Mouse (Mus musculus): Measurements from ENCODE around the gene Gpatch11.

Gene Gpatch11

DNA sequence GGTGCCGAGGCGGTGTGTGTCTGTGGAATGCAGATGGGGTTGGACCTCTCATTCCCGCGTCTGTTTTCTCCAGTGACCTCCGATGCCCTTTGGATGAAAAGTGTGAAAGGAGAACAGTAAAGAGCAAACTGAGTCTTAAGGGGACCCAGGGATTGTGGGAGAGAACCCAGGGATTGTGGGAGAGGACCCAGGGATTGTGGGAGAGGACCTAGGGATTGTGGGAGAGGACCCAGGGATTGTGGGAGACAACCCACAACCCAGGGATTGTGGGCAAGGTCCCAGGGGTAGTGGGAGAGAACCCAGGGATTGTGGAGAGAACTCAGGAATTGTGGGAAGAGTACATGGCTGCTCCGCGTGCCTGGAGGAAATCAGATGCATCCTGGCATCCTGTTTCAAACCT lies 59.6 kb downstream of the Gpatch11 start:
- DNase-seq (ENCODE audit: extremely low spot score, low spot score), result no peak

DNA sequence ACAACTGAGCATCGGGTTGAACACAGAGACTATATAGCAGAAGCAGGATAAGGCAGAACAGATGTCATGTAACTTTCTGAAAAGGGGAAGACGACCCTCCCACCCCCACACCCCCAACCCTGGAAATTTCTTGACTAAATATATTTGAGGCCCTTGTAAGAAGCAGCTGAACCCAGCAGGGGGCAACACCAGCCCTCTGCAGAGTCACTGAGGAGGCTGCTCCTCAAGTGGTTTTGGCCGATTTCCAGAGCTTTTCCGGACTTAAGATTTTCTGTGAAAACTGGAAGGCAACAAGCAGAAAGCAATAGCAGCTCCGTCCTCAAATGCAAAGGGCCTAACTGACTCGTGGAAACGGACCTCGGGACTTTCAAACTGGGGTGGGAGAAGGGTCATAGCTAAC lies 60.0 kb downstream of the Gpatch11 start:
- DNase-seq (ENCODE audit: extremely low spot score, low spot score), result no peak
